Mouse (Mus musculus) kidney, adult 2 months (tissue): ENCODE measurements at regions not wholly inside any gene's neighbourhood (a gene's known extent, or its start where the extent isn't known, plus 50 kb on each side); places are given as distances from the start of the nearest gene placed in this dataset.

Experiments used
- CTCF ChIP-seq: fragments of 200-500 bp; conservative IDR thresholded peaks from 2 replicates; pipeline ENCODE4 v1.5.1; 2011; ENCODE audit warnings: low read depth, mild to moderate bottlenecking, control low read depth, low read length, moderate library complexity, mixed read lengths; ENCODE audit not compliant: insufficient read depth, insufficient read length
- POLR2A ChIP-seq: fragments of 200-500 bp; IDR thresholded peaks from one replicate; pipeline ENCODE4 v1.6.1; 2011; ENCODE audit warnings: low read depth, low read length, control low read depth

GRCm38 (mm10) chr13:111979428-111980204 lies 170.8 kb upstream of the Map3k1 start:
- TF ChIP-seq CTCF (no peak), POLR2A (no peak)
